22 mouse cellular contexts compared by ENCODE assay signal in the genomic region with DNA sequence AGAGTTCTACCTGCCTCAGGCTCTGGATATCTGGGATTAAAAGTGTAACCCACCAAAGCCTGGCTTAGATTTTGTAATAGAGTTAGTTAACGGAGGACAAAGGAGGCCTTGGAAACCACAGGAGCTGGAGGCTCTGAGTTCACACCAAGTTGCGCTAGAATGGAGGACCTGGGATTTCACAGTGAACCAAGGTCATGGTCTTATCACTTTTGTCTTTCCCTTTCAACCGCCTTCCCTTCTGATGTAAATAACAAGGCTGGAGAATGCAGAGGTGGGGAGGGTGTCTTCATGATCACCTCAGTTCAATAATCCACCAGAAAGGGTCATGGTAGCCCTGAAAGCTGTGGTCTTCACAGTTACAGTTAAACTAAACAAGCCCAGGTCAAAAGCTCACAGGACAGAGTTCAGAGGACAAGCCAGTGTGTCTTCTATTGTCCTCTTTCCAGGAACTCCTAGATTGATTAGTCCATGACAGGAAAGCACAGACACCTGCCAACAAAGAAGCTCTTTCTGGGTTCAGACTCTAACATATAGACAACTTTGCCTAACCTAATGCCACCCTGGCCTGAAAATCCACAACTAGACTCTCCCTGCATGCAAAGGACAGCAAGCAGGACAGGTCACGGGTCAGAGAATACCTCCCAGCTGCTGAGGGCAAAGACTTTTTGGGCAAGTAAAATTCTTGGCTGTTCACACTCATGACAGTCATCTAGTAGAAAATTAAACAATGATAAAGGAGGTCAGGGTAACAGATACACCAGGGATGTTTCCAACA. TPM values are rescaled to one million over a fixed set of nuclear protein-coding genes. Genes with fewer than 3 reads are reported as not detected.
"Had no signal": no experiment of that assay in that cellular context is flagged by ENCODE, and none has a peak within 500 bp of the region (broad histone marks: within the 10 kb centered on the region; RNA-seq: fewer than 3 reads in every experiment).

No protein-coding gene starts in this region.

- H3K9ac ChIP-seq: limb, embryonic 15.5 days; liver, embryonic 15.5 days; lung, embryonic 14.5 days; midbrain, embryonic 15.5 days; neural tube, embryonic 12.5 days; stomach, embryonic 15.5 days had no signal

- H3K4me2 ChIP-seq: limb, embryonic 15.5 days; liver, embryonic 15.5 days; lung, embryonic 14.5 days; midbrain, embryonic 15.5 days; neural tube, embryonic 12.5 days; stomach, embryonic 15.5 days had no signal

- DNase-seq: lung, embryonic 14.5 days; lung, postnatal 10 days; lung, postnatal 4 days; right cerebral cortex, postnatal 4 days; thymus, postnatal 4 days had no signal

- H3K9me3 ChIP-seq: limb, embryonic 15.5 days; liver, embryonic 15.5 days; midbrain, embryonic 10.5 days; midbrain, embryonic 15.5 days; neural tube, embryonic 12.5 days; stomach, embryonic 15.5 days had no signal

- H3K27ac ChIP-seq: left cerebral cortex, adult 2 months; limb, embryonic 15.5 days; liver, embryonic 15.5 days; midbrain, embryonic 10.5 days; midbrain, embryonic 15.5 days; neural tube, embryonic 12.5 days; stomach, embryonic 15.5 days had no signal

- H3K36me3 ChIP-seq: limb, embryonic 15.5 days; liver, embryonic 15.5 days; midbrain, embryonic 10.5 days; midbrain, embryonic 15.5 days; neural tube, embryonic 12.5 days; stomach, embryonic 15.5 days had no signal

- ATAC-seq: intestine, embryonic 16.5 days; midbrain, embryonic 15.5 days had no signal

- H3K4me3 ChIP-seq: left cerebral cortex, adult 2 months; limb, embryonic 15.5 days; liver, embryonic 15.5 days; midbrain, embryonic 10.5 days; midbrain, embryonic 15.5 days; neural tube, embryonic 12.5 days; stomach, embryonic 15.5 days had no signal

RNA-seq across cellular contexts. Expression of a gene that starts 2.4 kb away (rescaled TPM):
- total RNA-seq: megakaryocyte, adult 5-6 weeks; monocyte, adult 5-6 weeks; neutrophil, adult 5-6 weeks had no signal
- polyA plus RNA-seq: liver, embryonic 15.5 days; testis, adult 2 months had no signal

RNA-seq across cellular contexts. Expression of a gene that starts 37.0 kb away (rescaled TPM):
- total RNA-seq: layer of hippocampus, postnatal 25 days; left cerebral cortex, adult 2 months; left cerebral cortex, postnatal 14 days; megakaryocyte, adult 5-6 weeks; monocyte, adult 5-6 weeks; neutrophil, adult 5-6 weeks had no signal
- polyA plus RNA-seq: intestine, embryonic 16.5 days; large intestine, adult 2 months; limb, embryonic 11.5 days; limb, embryonic 15.5 days; liver, embryonic 15.5 days; lung, embryonic 14.5 days; midbrain, embryonic 10.5 days; midbrain, embryonic 15.5 days; neural tube, embryonic 12.5 days; spleen, adult 2 months; stomach, embryonic 15.5 days had no signal

RNA-seq across cellular contexts. Expression of a gene that starts 37.1 kb away (rescaled TPM):
- total RNA-seq: megakaryocyte, adult 5-6 weeks; neutrophil, adult 5-6 weeks had no signal
- polyA plus RNA-seq: spleen, adult 2 months had no signal
